Mouse (Mus musculus): ENCODE measurements around the gene Olfr1120. TPM values are rescaled to one million over a fixed set of nuclear protein-coding genes. Genes with fewer than 3 reads are reported as not detected.

Gene Olfr1120
- polyA plus RNA-seq, 1 experiment from 2014 or later: not detected

Other genes starting within 250 kb of the Olfr1120 start
- not detected in 2 replicates for gene Olfr259, start 240.2 kb upstream of the Olfr1120 start, polyA plus RNA-seq (2015; fragmentation: Nextera tagmentation; extraction: Ambion mirVana)
- not detected in 2 replicates for gene Olfr1110, start 214.5 kb upstream of the Olfr1120 start, polyA plus RNA-seq (2015; fragmentation: Nextera tagmentation; extraction: Ambion mirVana)
- gene Olfr1111, start 202.2 kb upstream of the Olfr1120 start, polyA plus RNA-seq (2015; fragmentation: Nextera tagmentation; extraction: Ambion mirVana): not detected in 2 replicates
- gene Olfr1112, start 167.0 kb upstream of the Olfr1120 start, polyA plus RNA-seq (2015; fragmentation: Nextera tagmentation; extraction: Ambion mirVana): not detected in 2 replicates
- not detected in 2 replicates for gene Olfr1113, start 145.8 kb upstream of the Olfr1120 start, polyA plus RNA-seq (2015; fragmentation: Nextera tagmentation; extraction: Ambion mirVana)
- gene Olfr1115, start 106.8 kb upstream of the Olfr1120 start, polyA plus RNA-seq (2015; fragmentation: Nextera tagmentation; extraction: Ambion mirVana): not detected in 2 replicates
- not detected in 2 replicates for gene Olfr1116, start 87.3 kb upstream of the Olfr1120 start, polyA plus RNA-seq (2015; fragmentation: Nextera tagmentation; extraction: Ambion mirVana)
- gene Olfr1118, start 47.2 kb upstream of the Olfr1120 start, polyA plus RNA-seq (2015; fragmentation: Nextera tagmentation; extraction: Ambion mirVana): not detected in 2 replicates
- gene Olfr1121, start 15.1 kb downstream of the Olfr1120 start, polyA plus RNA-seq (2015; fragmentation: Nextera tagmentation; extraction: Ambion mirVana): not detected in 2 replicates
- not detected in 2 replicates for gene Olfr1122, start 31.0 kb downstream of the Olfr1120 start, polyA plus RNA-seq (2015; fragmentation: Nextera tagmentation; extraction: Ambion mirVana)
- gene Olfr1123, start 61.8 kb downstream of the Olfr1120 start, polyA plus RNA-seq (2015; fragmentation: Nextera tagmentation; extraction: Ambion mirVana): not detected in 2 replicates
- 0.09 TPM in 1 of 2 replicates, not detected in the other for gene Olfr1124, start 75.5 kb downstream of the Olfr1120 start, polyA plus RNA-seq (2015; fragmentation: Nextera tagmentation; extraction: Ambion mirVana)
- not detected in 2 replicates for gene Olfr1126, start 99.1 kb downstream of the Olfr1120 start, polyA plus RNA-seq (2015; fragmentation: Nextera tagmentation; extraction: Ambion mirVana)
- gene Pramel7, start 142.3 kb downstream of the Olfr1120 start, polyA plus RNA-seq (2015; fragmentation: Nextera tagmentation; extraction: Ambion mirVana): not detected in 2 replicates
- not detected in 2 replicates for gene Pramel6, start 151.8 kb downstream of the Olfr1120 start, polyA plus RNA-seq (2015; fragmentation: Nextera tagmentation; extraction: Ambion mirVana)
- not detected in 2 replicates for gene Olfr153, start 177.0 kb downstream of the Olfr1120 start, polyA plus RNA-seq (2015; fragmentation: Nextera tagmentation; extraction: Ambion mirVana)
- not detected in 2 replicates for gene Olfr1128, start 190.7 kb downstream of the Olfr1120 start, polyA plus RNA-seq (2015; fragmentation: Nextera tagmentation; extraction: Ambion mirVana)
- gene Olfr1129, start 219.1 kb downstream of the Olfr1120 start, polyA plus RNA-seq (2015; fragmentation: Nextera tagmentation; extraction: Ambion mirVana): not detected in 2 replicates